Mouse (Mus musculus) lung, embryonic 14.5 days (tissue): ENCODE results near the gene 1700067K01Rik. TPM values are rescaled to one million over a fixed set of nuclear protein-coding genes. Genes with fewer than 3 reads are reported as not detected.
"Not testable (repeated sequence)": the region's sequence is repeated elsewhere in the genome, so short reads cannot be mapped to it uniquely, and the experiment has no call there.

ENCODE experiments used
- ATAC-seq: fragments of 200-750 bp; cut with Nextera tagmentation; 2 replicates; pipeline ENCODE4 v1.8.0; 2017; ENCODE audit warnings: mild to moderate bottlenecking, moderate TSS enrichment, moderate library complexity; ENCODE audit not compliant: insufficient read depth
- DNase-seq: peaks from one replicate; pipeline ENCODE4 v3.0.0-alpha.2; 2015
- H3K27ac ChIP-seq: fragments of 300-500 bp; sonication (generic); 2 replicates; pipeline ENCODE4 v1.5.1; 2014; ENCODE audit warnings: low read depth, mild to moderate bottlenecking, moderate library complexity
- H3K27me3 ChIP-seq: fragments of 300-500 bp; sonication (generic); 2 replicates; pipeline ENCODE4 v1.6.1; 2014; ENCODE audit warnings: low read length, control low read depth; ENCODE audit not compliant: insufficient read depth
- H3K36me3 ChIP-seq: fragments of 300-500 bp; sonication (generic); 2 replicates; pipeline ENCODE4 v1.6.1; 2014; ENCODE audit warnings: control low read depth; ENCODE audit not compliant: insufficient read depth
- H3K4me1 ChIP-seq: fragments of 300-500 bp; sonication (generic); 2 replicates; pipeline ENCODE4 v1.6.1; 2014; ENCODE audit warnings: antibody characterized with exemption, control low read depth; ENCODE audit not compliant: insufficient read depth
- H3K4me2 ChIP-seq: fragments of 300-500 bp; sonication (generic); 2 replicates; pipeline ENCODE4 v1.6.1; 2014; ENCODE audit warnings: mild to moderate bottlenecking
- H3K4me3 ChIP-seq: fragments of 300-500 bp; sonication (generic); 2 replicates; pipeline ENCODE4 v1.5.1; 2014; ENCODE audit warnings: low read depth, low read length
- H3K9ac ChIP-seq: fragments of 300-500 bp; sonication (generic); 2 replicates; pipeline ENCODE4 v1.6.1; 2014
- H3K9me3 ChIP-seq: fragments of 300-500 bp; sonication (generic); 2 replicates; pipeline ENCODE4 v1.6.1; 2016; ENCODE audit warnings: low read depth, low read length, control low read depth
- CTCF ChIP-seq: IDR thresholded peaks from 2 replicates; pipeline ENCODE4 v1.5.1; 2016; ENCODE audit warnings: antibody characterized with exemption, low read depth
- WGBS: fragments of 180-500 bp; shearing (Covaris S2); extraction: QIAGEN DNeasy Blood & Tissue Kit; methylation state at CpG from one replicate; pipeline ENCODE4 v1.1.7; 2014; 5-methylcytosine and 5-hydroxymethylcytosine counted together
- polyA plus RNA-seq: library from polyadenylated mRNA; unstranded; fragments of >200 nt; fragmentation: Nextera tagmentation; extraction: Ambion mirVana; gene quantifications from 2 replicates; pipeline ENCODE4 v1.2.1, GENCODE M21; 2014

Gene 1700067K01Rik
- polyA plus RNA-seq, 1 experiment from 2014 or later: 1.5 TPM

- DNase-seq: no peak
- H3K4me1 ChIP-seq: peaks cover 5% of the 10 kb centered on the region; the same call in 1 of the 2 replicates
- H3K9ac ChIP-seq: no peak overlapping the region
- no peak for TF ChIP-seq CTCF
- H3K4me2 ChIP-seq: no peak overlapping the region
- no peaks in the 10 kb centered on the region for H3K27me3 ChIP-seq
- no peaks in the 10 kb centered on the region for H3K9me3 ChIP-seq
- no peak for ATAC-seq
- H3K27ac ChIP-seq: no peak overlapping the region
- 70% methylated on average over 4 of the region's 4 CpGs for WGBS
- no peak overlapping the region for H3K4me3 ChIP-seq
- peaks cover 84% of the 10 kb centered on the region for H3K36me3 ChIP-seq
These were observed 18.9 kb upstream of the 1700067K01Rik start for GRCm38 (mm10) chr8:83982449-83982848.

DNA sequence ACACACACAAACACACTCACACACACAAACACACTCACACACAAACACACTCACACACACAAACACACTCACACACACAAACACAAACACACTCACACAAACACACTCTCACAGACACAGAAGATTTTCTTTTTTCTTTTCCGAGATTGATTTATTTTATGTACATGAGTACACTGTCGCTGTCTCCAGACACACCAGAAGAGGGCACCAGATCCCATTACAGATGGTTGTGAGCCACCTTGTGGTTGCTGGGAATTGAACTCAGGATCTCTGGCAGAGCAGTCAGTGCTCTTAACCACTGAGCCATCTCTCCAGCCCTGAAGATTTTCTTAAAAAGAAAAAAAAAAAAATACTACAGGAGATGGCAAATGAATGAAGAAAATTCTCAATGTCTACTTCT lies 18.1 kb upstream of the 1700067K01Rik start:
- not testable (repeated sequence) for H3K4me3 ChIP-seq, H3K9me3 ChIP-seq, H3K27me3 ChIP-seq, H3K4me1 ChIP-seq, H3K9ac ChIP-seq, H3K4me2 ChIP-seq, DNase-seq, ATAC-seq, H3K27ac ChIP-seq
- TF ChIP-seq CTCF: 0 out of 2 replicates have a peak, but pooled peaks have one; percentile 15
- peaks cover 88% of the 10 kb centered on the region for H3K36me3 ChIP-seq
- WGBS: 92% methylated on average over 2 of the region's 2 CpGs

DNA sequence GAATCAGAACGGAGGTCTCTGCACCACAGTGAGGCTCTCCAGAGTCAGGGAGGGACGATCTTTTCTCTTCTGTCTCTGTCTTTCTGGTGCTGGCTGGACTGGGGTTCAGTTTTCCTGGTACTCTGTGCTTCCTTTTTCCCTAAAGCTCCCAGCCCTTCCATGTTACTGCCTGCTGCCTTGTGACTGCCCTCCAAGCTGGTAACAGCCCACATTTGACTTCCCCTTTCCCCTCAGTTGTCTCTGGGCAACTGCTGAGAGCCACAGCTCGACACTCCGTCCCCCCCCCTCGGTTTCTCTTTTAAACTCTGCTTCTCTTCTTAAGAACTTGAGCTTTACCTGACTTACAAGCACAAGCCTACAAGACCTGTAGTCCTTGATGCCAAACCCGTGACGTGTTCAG lies 12.1 kb upstream of the 1700067K01Rik start:
- TF ChIP-seq CTCF: no peak
- WGBS: 83% methylated on average over 7 of the region's 7 CpGs
- no peak overlapping the region for H3K9ac ChIP-seq
- H3K36me3 ChIP-seq: peaks cover 92% of the 10 kb centered on the region
- H3K27ac ChIP-seq: no peak overlapping the region
- H3K4me1 ChIP-seq: no peaks in the 10 kb centered on the region
- H3K4me3 ChIP-seq: no peak overlapping the region
- DNase-seq (no peak), ATAC-seq (no peak)
- H3K27me3 ChIP-seq: no peaks in the 10 kb centered on the region
- H3K4me2 ChIP-seq: no peak overlapping the region
- no peaks in the 10 kb centered on the region for H3K9me3 ChIP-seq

DNA sequence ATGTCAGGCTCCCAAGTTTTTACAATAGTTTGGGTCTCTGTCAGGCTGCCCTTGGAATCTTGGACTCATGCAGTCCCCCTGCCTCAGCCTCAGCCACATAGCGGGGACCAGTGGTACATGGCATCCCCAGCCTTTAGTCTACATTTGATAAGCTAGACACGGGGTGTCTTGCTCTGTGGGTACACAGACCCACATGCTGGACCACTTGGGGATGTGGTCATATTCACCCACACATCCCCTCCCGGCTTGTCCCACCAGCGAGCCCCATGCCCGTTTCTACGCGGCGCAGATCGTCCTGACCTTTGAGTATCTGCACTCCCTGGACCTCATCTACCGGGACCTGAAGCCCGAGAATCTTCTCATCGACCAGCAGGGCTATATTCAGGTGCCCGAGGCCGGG lies 11.1 kb upstream of the 1700067K01Rik start:
- no peak for TF ChIP-seq CTCF
- WGBS: 92% methylated on average over 14 of the region's 14 CpGs
- H3K27ac ChIP-seq: no peak overlapping the region
- no peaks in the 10 kb centered on the region for H3K9me3 ChIP-seq
- peaks cover 92% of the 10 kb centered on the region for H3K36me3 ChIP-seq
- no peaks in the 10 kb centered on the region for H3K4me1 ChIP-seq
- no peak overlapping the region for H3K4me3 ChIP-seq
- DNase-seq (no peak), ATAC-seq (no peak)
- no peaks in the 10 kb centered on the region for H3K27me3 ChIP-seq
- no peak overlapping the region for H3K4me2 ChIP-seq
- H3K9ac ChIP-seq: no peak overlapping the region

GRCm38 (mm10) chr8:83992488-83992887 lies 8.8 kb upstream of the 1700067K01Rik start:
- no peak overlapping the region for H3K4me2 ChIP-seq
- no peaks in the 10 kb centered on the region for H3K27me3 ChIP-seq
- no peak overlapping the region for H3K27ac ChIP-seq
- ATAC-seq: no peak
- H3K4me3 ChIP-seq: no peak overlapping the region
- no peaks in the 10 kb centered on the region; the same call in 1 of the 2 replicates for H3K4me1 ChIP-seq
- 84% methylated on average over 2 of the region's 2 CpGs for WGBS
- H3K36me3 ChIP-seq: peaks cover 73% of the 10 kb centered on the region
- DNase-seq: no peak
- TF ChIP-seq CTCF: no peak
- H3K9ac ChIP-seq: no peak overlapping the region
- no peaks in the 10 kb centered on the region for H3K9me3 ChIP-seq

- Histone ChIP-seq H3K36me3 (peaks cover 59% of the 10 kb centered on the region), H3K9me3 (no peaks in the 10 kb centered on the region), H3K4me1 (peaks cover 2% of the 10 kb centered on the region), H3K4me2 (no peak overlapping the region), H3K27ac (no peak overlapping the region), H3K9ac (no peak overlapping the region), H3K4me3 (no peak overlapping the region), H3K27me3 (no peaks in the 10 kb centered on the region)
- TF ChIP-seq CTCF: no peak
- no peak for ATAC-seq
- no peak for DNase-seq
- 77% methylated on average over 3 of the region's 3 CpGs for WGBS
These were observed 7.3 kb upstream of the 1700067K01Rik start for GRCm38 (mm10) chr8:83994030-83994429.

GRCm38 (mm10) chr8:83995973-83996372 lies 5.3 kb upstream of the 1700067K01Rik start:
- DNase-seq (peak; percentile 26), ATAC-seq (peak; percentile 5; the same call in 1 of the 2 replicates)
- Histone ChIP-seq H3K4me1 (peaks cover 6% of the 10 kb centered on the region), H3K27me3 (0 out of 2 replicates have a peak, but pooled peaks cover 3% of the 10 kb centered on the region), H3K9ac (peak overlapping the region; percentile 80; the same call in 1 of the 2 replicates), H3K4me2 (peak overlapping the region; percentile 89), H3K9me3 (no peaks in the 10 kb centered on the region), H3K36me3 (peaks cover 60% of the 10 kb centered on the region), H3K4me3 (peak overlapping the region; percentile 81), H3K27ac (peak overlapping the region; percentile 98; the same call in 1 of the 2 replicates)
- TF ChIP-seq CTCF: no peak
- WGBS: 17% methylated on average over 12 of the region's 12 CpGs
